Mouse (Mus musculus) heart, postnatal 0 days (tissue): Measurements from ENCODE around the gene Rec8. TPM values are rescaled to one million over a fixed set of nuclear protein-coding genes. Genes with fewer than 3 reads are reported as not detected.

Source experiments
- ATAC-seq: fragments of 200-750 bp; cut with Nextera tagmentation; 2 replicates; pipeline ENCODE4 v1.8.0; 2017; ENCODE audit warnings: low read depth, moderate number of reproducible peaks, moderate library complexity; ENCODE audit not compliant: insufficient read depth
- DNase-seq: peaks from one replicate; pipeline ENCODE4 v3.0.0-alpha.2; 2016; ENCODE audit warnings: low spot score
- H3K27ac ChIP-seq: fragments of 300-500 bp; sonication (generic); 2 replicates; pipeline ENCODE4 v1.5.1; 2014; ENCODE audit warnings: low read depth, mild to moderate bottlenecking
- H3K27me3 ChIP-seq: fragments of 300-500 bp; sonication (generic); 2 replicates; pipeline ENCODE4 v1.6.1; 2014; ENCODE audit warnings: low read length, mixed read lengths; ENCODE audit not compliant: control insufficient read depth, insufficient read depth
- H3K36me3 ChIP-seq: fragments of 300-500 bp; sonication (generic); replicated peaks from 2 replicates; pipeline ENCODE4 v1.6.1; 2014; ENCODE audit warnings: low read length, mixed read lengths; ENCODE audit not compliant: control insufficient read depth, insufficient read depth
- H3K4me1 ChIP-seq: fragments of 300-500 bp; sonication (generic); 2 replicates; pipeline ENCODE4 v1.6.1; 2014; ENCODE audit warnings: antibody characterized with exemption; ENCODE audit not compliant: control insufficient read depth, insufficient read depth
- H3K4me2 ChIP-seq: fragments of 300-500 bp; sonication (generic); 2 replicates; pipeline ENCODE4 v1.6.1; 2014; ENCODE audit warnings: low read depth, mild to moderate bottlenecking, low read length, moderate library complexity
- H3K4me3 ChIP-seq: fragments of 300-500 bp; sonication (generic); 2 replicates; pipeline ENCODE4 v1.5.1; 2014; ENCODE audit warnings: low read depth, low read length
- H3K9ac ChIP-seq: fragments of 300-500 bp; sonication (generic); replicated peaks from 2 replicates; pipeline ENCODE4 v1.6.1; 2014; ENCODE audit warnings: low read depth, low read length, mixed read lengths
- H3K9me3 ChIP-seq: fragments of 300-500 bp; sonication (generic); replicated peaks from 2 replicates; pipeline ENCODE4 v1.6.1; 2016; ENCODE audit warnings: low read length; ENCODE audit not compliant: control insufficient read depth
- CTCF ChIP-seq: IDR thresholded peaks from 2 replicates; pipeline ENCODE4 v1.5.1; 2016; ENCODE audit warnings: antibody characterized with exemption, control low read depth, low read depth
- EP300 ChIP-seq: IDR thresholded peaks from 2 replicates; pipeline ENCODE4 v1.6.1; 2016; ENCODE audit warnings: antibody characterized with exemption, low read depth
- WGBS: fragments of 180-500 bp; shearing (Covaris S2); extraction: QIAGEN DNeasy Blood & Tissue Kit; methylation state at CpG from one replicate; pipeline ENCODE4 v1.1.7; 2014; 5-methylcytosine and 5-hydroxymethylcytosine counted together
- polyA plus RNA-seq: library from polyadenylated mRNA; unstranded; fragments of >200 nt; fragmentation: Nextera tagmentation; extraction: Ambion mirVana; gene quantifications from 2 replicates; pipeline ENCODE4 v1.2.1, GENCODE M21; 2015
- total RNA-seq: library from RNA; depleted of rRNA; stranded (reverse); fragments of >200 nt; gene quantifications from 2 replicates; pipeline ENCODE4 v1.2.3, GENCODE M21; 2014; ENCODE audit warnings: low replicate concordance

Rec8 gene
- total and polyA plus RNA-seq, 2 experiments from 2014 or later = 1.5 to 2.1 TPM

DNA sequence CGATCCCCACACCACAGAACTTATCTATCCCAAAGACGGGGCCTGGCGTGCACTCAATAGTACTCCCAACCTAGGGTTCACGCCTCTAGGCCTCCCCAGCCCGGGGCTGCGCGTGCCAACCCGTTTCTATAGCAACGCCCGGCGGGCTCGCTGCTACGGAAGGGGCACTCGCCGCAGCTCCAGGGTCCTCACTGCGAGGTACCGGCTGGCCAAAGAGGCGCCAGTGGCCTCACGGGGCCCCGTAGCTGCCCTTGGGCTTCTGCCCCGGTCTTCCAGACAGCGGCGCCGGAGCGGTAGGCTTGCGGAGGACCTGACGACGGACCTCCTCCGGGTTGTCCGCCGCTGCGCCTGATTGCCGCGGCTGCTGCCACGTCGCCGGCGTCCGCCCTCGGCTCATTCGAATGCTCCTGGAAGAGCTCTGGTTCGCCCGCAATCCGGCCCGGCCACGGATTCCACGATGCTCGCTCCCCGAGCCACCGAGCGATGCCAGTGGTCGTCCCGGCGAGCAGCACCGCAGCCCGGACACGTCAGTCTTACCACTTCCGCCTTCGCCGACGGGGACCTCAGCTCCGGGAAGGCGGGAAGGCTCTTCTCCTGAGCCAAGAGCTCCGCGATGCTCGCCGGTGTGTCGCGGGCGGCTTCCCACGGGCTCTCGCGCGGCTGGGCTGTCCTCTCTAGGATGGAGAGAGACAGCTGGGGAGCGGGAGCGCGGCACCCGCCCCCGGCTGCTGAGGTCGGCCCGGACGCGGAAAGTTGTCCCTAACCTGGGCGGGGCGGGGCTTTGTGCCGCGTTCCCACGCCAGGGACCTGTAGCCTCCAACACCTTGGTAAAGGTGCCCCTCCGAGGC, 25.4 kb downstream of the Rec8 start, which contains the start of gene Tm9sf1:
TSS of gene Tm9sf1 (minus strand) at position 747 of the 848 bp plus-strand sequence.
- under 1% methylated on average over 86 of the region's 89 CpGs for WGBS
- peaks cover 43% of the 10 kb centered on the region for H3K36me3 ChIP-seq

GRCm38 (mm10) chr14:55644261-55644888, 26.5 kb downstream of the Rec8 start:
- Histone ChIP-seq H3K4me3 (peak overlapping the region; percentile 98), H3K4me2 (peak overlapping the region; percentile 96), H3K27me3 (no peaks in the 10 kb centered on the region), H3K9me3 (no peaks in the 10 kb centered on the region), H3K27ac (peak overlapping the region; percentile 98), H3K9ac (peak overlapping the region; percentile 86), H3K4me1 (peaks cover 17% of the 10 kb centered on the region), H3K36me3 (peaks cover 32% of the 10 kb centered on the region)
- no peak for ATAC-seq
- no peak for TF ChIP-seq EP300
- no peak for TF ChIP-seq CTCF
- WGBS = 15% methylated on average over 17 of the region's 17 CpGs
- DNase-seq = peak; percentile 26

More for the DNA sequence above, 25.4 kb downstream of the Rec8 start, which contains the start of gene Tm9sf1:
- ATAC-seq (peak; percentile 89), DNase-seq (peak; percentile 80)
- no peaks in the 10 kb centered on the region for H3K27me3 ChIP-seq
- no peaks in the 10 kb centered on the region for H3K9me3 ChIP-seq
- H3K4me2 ChIP-seq = peak within 1 kb of the TSS; percentile 96
- peak within 1 kb of the TSS; percentile 98 for H3K4me3 ChIP-seq
- H3K4me1 ChIP-seq = peaks cover 17% of the 10 kb centered on the region
- TF ChIP-seq CTCF (no peak), EP300 (peak; percentile 95)
- H3K9ac ChIP-seq = peak within 1 kb of the TSS; percentile 86
- H3K27ac ChIP-seq = peak within 1 kb of the TSS; percentile 98

DNA sequence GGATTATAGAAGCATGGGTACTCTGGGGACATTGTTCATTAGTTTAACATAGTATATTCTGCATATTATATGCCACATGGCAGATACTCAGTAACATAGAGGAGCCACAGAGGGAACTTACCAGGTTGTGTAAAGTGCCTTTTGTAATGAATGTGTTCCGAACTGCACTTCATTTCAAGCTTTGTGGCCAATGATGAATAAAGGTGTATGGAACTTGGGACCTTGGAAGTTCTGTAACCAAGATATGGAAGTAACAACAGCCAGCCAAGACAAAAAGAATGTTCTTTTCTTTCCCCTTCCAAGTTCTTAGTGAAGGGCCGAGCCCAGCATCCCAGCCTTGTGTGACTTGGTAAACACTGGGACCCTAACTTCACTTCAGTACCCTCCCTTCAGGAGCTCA, 32.0 kb downstream of the Rec8 start, which contains the start of gene Tssk4:
TSS of gene Tssk4 (plus strand) at position 301 of the 400 bp plus-strand sequence.
- Histone ChIP-seq H3K27me3 (no peaks in the 10 kb centered on the region), H3K9ac (no peak within 1 kb of the TSS), H3K27ac (no peak within 1 kb of the TSS), H3K4me3 (no peak within 1 kb of the TSS), H3K4me2 (no peak within 1 kb of the TSS), H3K9me3 (no peaks in the 10 kb centered on the region), H3K36me3 (peaks cover 10% of the 10 kb centered on the region; the same call in 1 of the 2 replicates), H3K4me1 (no peaks in the 10 kb centered on the region)
- DNase-seq (no peak), ATAC-seq (no peak)
- TF ChIP-seq CTCF (no peak), EP300 (no peak)
- WGBS = 87% methylated on average over 2 of the region's 2 CpGs

DNA sequence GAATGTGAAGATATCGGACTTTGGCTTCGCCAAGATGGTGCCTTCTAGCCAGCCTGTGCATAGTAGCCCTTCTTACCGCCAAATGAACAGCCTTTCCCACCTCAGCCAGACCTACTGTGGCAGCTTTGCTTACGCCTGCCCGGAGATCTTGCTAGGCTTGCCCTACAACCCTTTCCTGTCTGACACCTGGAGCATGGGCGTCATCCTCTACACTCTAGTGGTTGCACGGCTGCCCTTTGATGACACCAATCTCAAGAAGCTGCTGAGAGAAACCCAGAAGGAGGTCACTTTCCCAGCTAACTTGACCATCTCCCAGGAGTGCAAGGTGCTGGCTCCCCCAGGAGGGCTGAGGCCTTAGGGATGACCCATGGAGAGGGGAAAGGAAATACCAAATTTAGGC, 33.7 kb downstream of the Rec8 start:
- TF ChIP-seq EP300 = no peak
- no peak for TF ChIP-seq CTCF
- Histone ChIP-seq H3K27me3 (no peaks in the 10 kb centered on the region), H3K9ac (no peak overlapping the region), H3K9me3 (no peaks in the 10 kb centered on the region), H3K4me3 (no peak overlapping the region), H3K4me1 (no peaks in the 10 kb centered on the region), H3K36me3 (peaks cover 3% of the 10 kb centered on the region; the same call in 1 of the 2 replicates), H3K27ac (no peak overlapping the region), H3K4me2 (no peak overlapping the region)
- WGBS = 74% methylated on average over 7 of the region's 7 CpGs
- ATAC-seq (no peak), DNase-seq (no peak)

DNA sequence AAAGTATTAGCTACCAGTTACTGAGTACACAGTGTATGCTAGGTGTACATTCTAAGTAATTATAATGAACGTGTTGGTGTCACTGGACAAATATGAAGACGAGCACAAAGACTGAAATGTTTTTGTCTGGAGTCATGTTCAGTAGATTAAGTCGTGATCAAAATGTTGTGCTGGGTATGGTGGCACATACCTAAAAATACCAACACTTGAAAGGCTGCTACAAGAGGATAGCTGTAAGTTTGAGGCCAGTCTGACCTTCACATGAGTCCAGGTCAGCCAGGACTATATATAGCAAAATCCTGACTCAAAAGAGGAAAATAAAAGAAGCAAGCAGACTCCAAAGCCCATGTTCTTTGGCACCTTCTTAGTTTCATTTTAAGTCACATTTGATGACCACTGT, 39.1 kb downstream of the Rec8 start:
- H3K4me2 ChIP-seq = peak overlapping the region; percentile 16; the same call in 1 of the 2 replicates
- peaks cover 15% of the 10 kb centered on the region for H3K36me3 ChIP-seq
- H3K27ac ChIP-seq = peak overlapping the region; percentile 94
- no peaks in the 10 kb centered on the region for H3K9me3 ChIP-seq
- H3K4me1 ChIP-seq = peaks cover 24% of the 10 kb centered on the region
- peak; percentile 78 for DNase-seq
- no peak overlapping the region for H3K9ac ChIP-seq
- WGBS = 38% methylated on average over 3 of the region's 3 CpGs
- TF ChIP-seq CTCF (no peak), EP300 (no peak)
- ATAC-seq = peak; percentile 78
- no peaks in the 10 kb centered on the region for H3K27me3 ChIP-seq
- no peak overlapping the region for H3K4me3 ChIP-seq
